Mouse (Mus musculus): Measurements from ENCODE around the gene Bpi. TPM values are rescaled to one million over a fixed set of nuclear protein-coding genes. Genes with fewer than 3 reads are reported as not detected.
A peak's percentile ranks its signal among the peaks of the same experiment; 100 is the strongest.

Bpi gene
- polyA plus RNA-seq, 1 experiment from 2014 or later: not detected

DNA sequence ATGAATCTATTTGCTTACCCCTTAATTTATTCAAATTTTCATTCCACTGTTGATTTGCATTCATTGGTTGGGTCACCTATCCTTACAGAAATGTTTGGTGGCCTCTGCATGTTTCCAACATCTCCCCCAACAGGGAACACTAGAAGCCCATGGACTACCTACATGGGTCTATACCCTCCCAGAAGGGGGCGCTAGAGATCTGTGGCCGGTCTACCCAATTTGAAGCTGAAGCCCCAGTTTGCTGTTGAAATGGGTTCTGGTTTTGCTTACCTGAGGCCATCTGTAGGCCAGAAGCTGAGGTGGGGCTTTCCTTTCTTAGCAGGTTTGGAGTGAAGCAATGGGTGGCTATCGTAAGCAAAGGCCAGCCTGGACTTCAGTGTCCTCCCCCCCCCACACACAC lies 17.5 kb downstream of the Bpi start:
- Histone ChIP-seq H3K4me1 (replicated peaks; ENCODE audit: control insufficient read depth, insufficient read depth) (no peaks in the 10 kb centered on the region), H3K9ac (ENCODE audit: low read length) (no peak overlapping the region), H3K9me3 (ENCODE audit: control insufficient read depth, low read length) (no peaks in the 10 kb centered on the region), H3K27me3 (ENCODE audit: control insufficient read depth, insufficient read depth, low read length) (no peaks in the 10 kb centered on the region), H3K4me3 (ENCODE audit: low read depth, low read length) (no peak overlapping the region), H3K4me2 (replicated peaks; ENCODE audit: low read depth) (no peak overlapping the region), H3K36me3 (ENCODE audit: control insufficient read depth, insufficient read depth, low read length) (no peaks in the 10 kb centered on the region), H3K27ac (replicated peaks) (no peak overlapping the region)
- no peak for DNase-seq (ENCODE audit: low spot score)
- ATAC-seq (ENCODE audit: low FRiP score, low TSS enrichment): no peak
- 86% methylated on average over 3 of the region's 3 CpGs for WGBS
- TF ChIP-seq EP300 (optimal IDR thresholded peaks at IDR 0.05) (no peak), CTCF (IDR thresholded peaks at IDR 0.05; ENCODE audit: low read depth) (peak; percentile 33)

- WGBS: 71% methylated on average over 4 of the region's 4 CpGs
- H3K9me3 ChIP-seq (ENCODE audit: control insufficient read depth, low read length): no peaks in the 10 kb centered on the region
- H3K27me3 ChIP-seq (ENCODE audit: control insufficient read depth, insufficient read depth, low read length): no peaks in the 10 kb centered on the region
- no peak overlapping the region for H3K27ac ChIP-seq (replicated peaks)
- H3K4me1 ChIP-seq (replicated peaks; ENCODE audit: control insufficient read depth, insufficient read depth): no peaks in the 10 kb centered on the region
- DNase-seq (ENCODE audit: low spot score): no peak
- no peak overlapping the region for H3K4me2 ChIP-seq (replicated peaks; ENCODE audit: low read depth)
- TF ChIP-seq EP300 (optimal IDR thresholded peaks at IDR 0.05) (no peak), CTCF (IDR thresholded peaks at IDR 0.05; ENCODE audit: low read depth) (no peak)
- ATAC-seq (ENCODE audit: low FRiP score, low TSS enrichment): no peak
- H3K9ac ChIP-seq (ENCODE audit: low read length): no peak overlapping the region
- H3K36me3 ChIP-seq (ENCODE audit: control insufficient read depth, insufficient read depth, low read length): no peaks in the 10 kb centered on the region
- H3K4me3 ChIP-seq (ENCODE audit: low read depth, low read length): no peak overlapping the region
These were observed 17.9 kb downstream of the Bpi start for GRCm38 (mm10) chr2:158275811-158276210.

GRCm38 (mm10) chr2:158276451-158276850 lies 18.6 kb downstream of the Bpi start:
- TF ChIP-seq EP300 (optimal IDR thresholded peaks at IDR 0.05): no peak
- TF ChIP-seq CTCF (IDR thresholded peaks at IDR 0.05; ENCODE audit: low read depth): no peak
- H3K4me2 ChIP-seq (replicated peaks; ENCODE audit: low read depth): no peak overlapping the region
- H3K9me3 ChIP-seq (ENCODE audit: control insufficient read depth, low read length): no peaks in the 10 kb centered on the region
- H3K9ac ChIP-seq (ENCODE audit: low read length): no peak overlapping the region
- H3K4me3 ChIP-seq (ENCODE audit: low read depth, low read length): no peak overlapping the region
- ATAC-seq (ENCODE audit: low FRiP score, low TSS enrichment) (no peak), DNase-seq (ENCODE audit: low spot score) (no peak)
- no peaks in the 10 kb centered on the region for H3K27me3 ChIP-seq (ENCODE audit: control insufficient read depth, insufficient read depth, low read length)
- 78% methylated on average over 6 of the region's 6 CpGs for WGBS
- no peaks in the 10 kb centered on the region for H3K36me3 ChIP-seq (ENCODE audit: control insufficient read depth, insufficient read depth, low read length)
- no peak overlapping the region for H3K27ac ChIP-seq (replicated peaks)
- H3K4me1 ChIP-seq (replicated peaks; ENCODE audit: control insufficient read depth, insufficient read depth): no peaks in the 10 kb centered on the region

GRCm38 (mm10) chr2:158276878-158277277 lies 19.0 kb downstream of the Bpi start:
- WGBS: 72% methylated on average over 4 of the region's 4 CpGs
- H3K4me3 ChIP-seq (ENCODE audit: low read depth, low read length): no peak overlapping the region
- no peaks in the 10 kb centered on the region for H3K27me3 ChIP-seq (ENCODE audit: control insufficient read depth, insufficient read depth, low read length)
- no peaks in the 10 kb centered on the region for H3K36me3 ChIP-seq (ENCODE audit: control insufficient read depth, insufficient read depth, low read length)
- no peak overlapping the region for H3K27ac ChIP-seq (replicated peaks)
- H3K9ac ChIP-seq (ENCODE audit: low read length): no peak overlapping the region
- ATAC-seq (ENCODE audit: low FRiP score, low TSS enrichment) (no peak), DNase-seq (ENCODE audit: low spot score) (no peak)
- no peaks in the 10 kb centered on the region for H3K9me3 ChIP-seq (ENCODE audit: control insufficient read depth, low read length)
- H3K4me1 ChIP-seq (replicated peaks; ENCODE audit: control insufficient read depth, insufficient read depth): no peaks in the 10 kb centered on the region
- H3K4me2 ChIP-seq (replicated peaks; ENCODE audit: low read depth): no peak overlapping the region
- TF ChIP-seq EP300 (optimal IDR thresholded peaks at IDR 0.05) (no peak), CTCF (IDR thresholded peaks at IDR 0.05; ENCODE audit: low read depth) (no peak)

GRCm38 (mm10) chr2:158279656-158280055 lies 21.8 kb downstream of the Bpi start:
- Histone ChIP-seq H3K9me3 (ENCODE audit: control insufficient read depth, low read length) (no peaks in the 10 kb centered on the region), H3K4me2 (replicated peaks; ENCODE audit: low read depth) (no peak overlapping the region), H3K27ac (replicated peaks) (no peak overlapping the region), H3K36me3 (ENCODE audit: control insufficient read depth, insufficient read depth, low read length) (no peaks in the 10 kb centered on the region), H3K27me3 (ENCODE audit: control insufficient read depth, insufficient read depth, low read length) (no peaks in the 10 kb centered on the region), H3K4me1 (replicated peaks; ENCODE audit: control insufficient read depth, insufficient read depth) (no peaks in the 10 kb centered on the region), H3K9ac (ENCODE audit: low read length) (no peak overlapping the region), H3K4me3 (ENCODE audit: low read depth, low read length) (no peak overlapping the region)
- no peak for TF ChIP-seq CTCF (IDR thresholded peaks at IDR 0.05; ENCODE audit: low read depth)
- no peak for TF ChIP-seq EP300 (optimal IDR thresholded peaks at IDR 0.05)
- WGBS: 91% methylated on average over 4 of the region's 4 CpGs
- ATAC-seq (ENCODE audit: low FRiP score, low TSS enrichment) (no peak), DNase-seq (ENCODE audit: low spot score) (no peak)

DNA sequence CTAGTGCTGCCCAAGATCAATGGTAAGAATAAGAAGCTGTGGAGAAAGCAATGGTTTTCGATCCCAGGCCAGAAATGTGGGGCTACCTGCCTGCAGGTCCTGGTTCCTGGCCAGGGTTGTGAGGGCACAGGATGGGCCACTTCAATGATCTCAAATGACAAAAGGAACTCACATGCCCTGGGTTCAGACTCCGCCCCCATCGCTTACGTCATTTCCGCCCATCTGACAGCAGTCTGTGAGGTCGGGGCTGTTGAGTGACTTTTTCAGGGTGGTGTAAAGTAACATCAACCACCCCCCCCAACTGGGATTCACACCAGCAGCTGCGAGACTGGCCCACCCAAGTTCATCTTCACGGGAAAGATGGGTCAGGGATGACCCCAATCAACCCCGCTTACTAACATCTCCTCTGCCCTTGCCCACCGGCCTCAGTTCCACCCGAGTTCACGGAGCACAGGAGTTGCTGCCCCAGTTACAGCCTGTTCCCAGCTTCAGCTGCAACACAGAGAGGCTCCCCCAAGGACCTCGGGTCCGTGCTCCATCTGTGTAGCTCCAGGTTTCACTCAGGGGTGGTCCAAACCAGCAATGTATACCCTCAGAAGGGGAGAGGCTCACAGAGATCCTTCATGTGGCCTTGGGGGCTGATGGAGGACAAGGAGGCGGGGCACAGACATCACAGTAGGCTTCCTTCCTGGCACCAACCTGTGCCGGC lies 23.8 kb downstream of the Bpi start:
- no peak for DNase-seq (ENCODE audit: low spot score)
- no peak overlapping the region for H3K9ac ChIP-seq (ENCODE audit: low read length)
- H3K9me3 ChIP-seq (ENCODE audit: control insufficient read depth, low read length): no peaks in the 10 kb centered on the region
- TF ChIP-seq CTCF (IDR thresholded peaks at IDR 0.05; ENCODE audit: low read depth): no peak
- no peak for TF ChIP-seq EP300 (optimal IDR thresholded peaks at IDR 0.05)
- no peaks in the 10 kb centered on the region for H3K4me1 ChIP-seq (replicated peaks; ENCODE audit: control insufficient read depth, insufficient read depth)
- H3K27ac ChIP-seq (replicated peaks): no peak overlapping the region
- no peak for ATAC-seq (ENCODE audit: low FRiP score, low TSS enrichment)
- H3K4me2 ChIP-seq (replicated peaks; ENCODE audit: low read depth): no peak overlapping the region
- no peaks in the 10 kb centered on the region for H3K27me3 ChIP-seq (ENCODE audit: control insufficient read depth, insufficient read depth, low read length)
- H3K4me3 ChIP-seq (ENCODE audit: low read depth, low read length): no peak overlapping the region
- H3K36me3 ChIP-seq (ENCODE audit: control insufficient read depth, insufficient read depth, low read length): no peaks in the 10 kb centered on the region
- WGBS: 61% methylated on average over 16 of the region's 16 CpGs
